Mouse (Mus musculus): Measurements from ENCODE around the gene Adpgk. TPM values are rescaled to one million over a fixed set of nuclear protein-coding genes. Genes with fewer than 3 reads are reported as not detected.

Adpgk gene
- polyA plus RNA-seq, 1 experiment, result 7.5 TPM

- Histone ChIP-seq H3K36me3 (ENCODE audit: control insufficient read depth, insufficient read depth, low read length) (no peaks in the 10 kb centered on the region), H3K4me1 (ENCODE audit: control insufficient read depth, insufficient read depth, insufficient read length, low read length) (peaks cover 16% of the 10 kb centered on the region), H3K27me3 (ENCODE audit: control insufficient read depth, insufficient read depth, low read length) (no peaks in the 10 kb centered on the region), H3K27ac (ENCODE audit: insufficient read depth, low read depth, low read length) (no peak overlapping the region), H3K4me3 (ENCODE audit: low read depth, low read length) (no peak overlapping the region)
- TF ChIP-seq POLR2A (IDR thresholded peaks at IDR 0.05; ENCODE audit: low read depth, low read length) (no peak), CTCF (IDR thresholded peaks at IDR 0.05; ENCODE audit: extremely low read depth, insufficient read length, insufficient replicate concordance, low read depth, low read length) (no peak)
- 29% methylated on average over 2 of the region's 2 CpGs for WGBS
Observed at GRCm38 (mm10) chr9:59278199-59278598, 13.2 kb upstream of the Adpgk start.

GRCm38 (mm10) chr9:59278694-59279093 lies 12.7 kb upstream of the Adpgk start:
- Histone ChIP-seq H3K27ac (ENCODE audit: insufficient read depth, low read depth, low read length) (no peak overlapping the region), H3K4me3 (ENCODE audit: low read depth, low read length) (no peak overlapping the region), H3K27me3 (ENCODE audit: control insufficient read depth, insufficient read depth, low read length) (no peaks in the 10 kb centered on the region), H3K36me3 (ENCODE audit: control insufficient read depth, insufficient read depth, low read length) (no peaks in the 10 kb centered on the region), H3K4me1 (ENCODE audit: control insufficient read depth, insufficient read depth, insufficient read length, low read length) (peaks cover 16% of the 10 kb centered on the region)
- 37% methylated on average over 5 of the region's 5 CpGs for WGBS
- no peak for TF ChIP-seq POLR2A (IDR thresholded peaks at IDR 0.05; ENCODE audit: low read depth, low read length)
- TF ChIP-seq CTCF (IDR thresholded peaks at IDR 0.05; ENCODE audit: extremely low read depth, insufficient read length, insufficient replicate concordance, low read depth, low read length), result no peak

GRCm38 (mm10) chr9:59280888-59281287 lies 10.5 kb upstream of the Adpgk start:
- peaks cover 16% of the 10 kb centered on the region for H3K4me1 ChIP-seq (ENCODE audit: control insufficient read depth, insufficient read depth, insufficient read length, low read length)
- no peaks in the 10 kb centered on the region for H3K27me3 ChIP-seq (ENCODE audit: control insufficient read depth, insufficient read depth, low read length)
- TF ChIP-seq POLR2A (IDR thresholded peaks at IDR 0.05; ENCODE audit: low read depth, low read length) (no peak), CTCF (IDR thresholded peaks at IDR 0.05; ENCODE audit: extremely low read depth, insufficient read length, insufficient replicate concordance, low read depth, low read length) (no peak)
- no peak overlapping the region for H3K27ac ChIP-seq (ENCODE audit: insufficient read depth, low read depth, low read length)
- H3K36me3 ChIP-seq (ENCODE audit: control insufficient read depth, insufficient read depth, low read length), result no peaks in the 10 kb centered on the region
- WGBS, result 74% methylated on average over 5 of the region's 5 CpGs
- no peak overlapping the region for H3K4me3 ChIP-seq (ENCODE audit: low read depth, low read length)

- Histone ChIP-seq H3K27ac (ENCODE audit: insufficient read depth, low read depth, low read length) (no peak overlapping the region), H3K27me3 (ENCODE audit: control insufficient read depth, insufficient read depth, low read length) (no peaks in the 10 kb centered on the region), H3K36me3 (ENCODE audit: control insufficient read depth, insufficient read depth, low read length) (no peaks in the 10 kb centered on the region), H3K4me3 (ENCODE audit: low read depth, low read length) (no peak overlapping the region), H3K4me1 (ENCODE audit: control insufficient read depth, insufficient read depth, insufficient read length, low read length) (peaks cover 16% of the 10 kb centered on the region)
- WGBS, result 29% methylated on average over 23 of the region's 27 CpGs
- TF ChIP-seq CTCF (IDR thresholded peaks at IDR 0.05; ENCODE audit: extremely low read depth, insufficient read length, insufficient replicate concordance, low read depth, low read length), result peak; percentile 73
- no peak for TF ChIP-seq POLR2A (IDR thresholded peaks at IDR 0.05; ENCODE audit: low read depth, low read length)
Observed at GRCm38 (mm10) chr9:59281871-59282682, 9.3 kb upstream of the Adpgk start.

- Histone ChIP-seq H3K4me1 (ENCODE audit: control insufficient read depth, insufficient read depth, insufficient read length, low read length) (peaks cover 14% of the 10 kb centered on the region), H3K36me3 (ENCODE audit: control insufficient read depth, insufficient read depth, low read length) (no peaks in the 10 kb centered on the region), H3K27me3 (ENCODE audit: control insufficient read depth, insufficient read depth, low read length) (no peaks in the 10 kb centered on the region), H3K27ac (ENCODE audit: insufficient read depth, low read depth, low read length) (no peak overlapping the region), H3K4me3 (ENCODE audit: low read depth, low read length) (no peak overlapping the region)
- WGBS, result 35% methylated on average over 7 of the region's 7 CpGs
- TF ChIP-seq POLR2A (IDR thresholded peaks at IDR 0.05; ENCODE audit: low read depth, low read length) (no peak), CTCF (IDR thresholded peaks at IDR 0.05; ENCODE audit: extremely low read depth, insufficient read length, insufficient replicate concordance, low read depth, low read length) (no peak)
Observed at GRCm38 (mm10) chr9:59282683-59282986, 8.7 kb upstream of the Adpgk start.

GRCm38 (mm10) chr9:59285614-59286013 lies 5.7 kb upstream of the Adpgk start:
- Histone ChIP-seq H3K36me3 (ENCODE audit: control insufficient read depth, insufficient read depth, low read length) (no peaks in the 10 kb centered on the region), H3K27ac (ENCODE audit: insufficient read depth, low read depth, low read length) (no peak overlapping the region), H3K4me1 (ENCODE audit: control insufficient read depth, insufficient read depth, insufficient read length, low read length) (peaks cover 4% of the 10 kb centered on the region; the same call in 1 of the 2 replicates), H3K27me3 (ENCODE audit: control insufficient read depth, insufficient read depth, low read length) (no peaks in the 10 kb centered on the region), H3K4me3 (ENCODE audit: low read depth, low read length) (no peak overlapping the region)
- 85% methylated on average over 6 of the region's 6 CpGs for WGBS
- TF ChIP-seq POLR2A (IDR thresholded peaks at IDR 0.05; ENCODE audit: low read depth, low read length), result no peak
- no peak for TF ChIP-seq CTCF (IDR thresholded peaks at IDR 0.05; ENCODE audit: extremely low read depth, insufficient read length, insufficient replicate concordance, low read depth, low read length)

GRCm38 (mm10) chr9:59288058-59288457 lies 3.3 kb upstream of the Adpgk start:
- Histone ChIP-seq H3K36me3 (ENCODE audit: control insufficient read depth, insufficient read depth, low read length) (no peaks in the 10 kb centered on the region), H3K4me1 (ENCODE audit: control insufficient read depth, insufficient read depth, insufficient read length, low read length) (0 out of 2 replicates have a peak, but pooled peaks cover 3% of the 10 kb centered on the region), H3K27me3 (ENCODE audit: control insufficient read depth, insufficient read depth, low read length) (no peaks in the 10 kb centered on the region), H3K27ac (ENCODE audit: insufficient read depth, low read depth, low read length) (no peak overlapping the region), H3K4me3 (ENCODE audit: low read depth, low read length) (no peak overlapping the region)
- 87% methylated on average over 5 of the region's 5 CpGs for WGBS
- TF ChIP-seq CTCF (IDR thresholded peaks at IDR 0.05; ENCODE audit: extremely low read depth, insufficient read length, insufficient replicate concordance, low read depth, low read length), result no peak

All from small intestine, adult 2 months (tissue).